Mouse (Mus musculus) intestine, embryonic 16.5 days (tissue): ENCODE data around the gene Cradd. TPM values are rescaled to one million over a fixed set of nuclear protein-coding genes. Genes with fewer than 3 reads are reported as not detected.
A peak's percentile ranks its signal among the peaks of the same experiment; 100 is the strongest.

ENCODE experiments used
- ATAC-seq: fragments of 200-750 bp; cut with Nextera tagmentation; 2 replicates; pipeline ENCODE4 v1.8.0; 2017; ENCODE audit warnings: moderate TSS enrichment, moderate library complexity
- H3K27ac ChIP-seq: fragments of 300-500 bp; sonication (generic); 2 replicates; pipeline ENCODE4 v1.5.1; 2014; ENCODE audit warnings: mild to moderate bottlenecking, low read length
- H3K27me3 ChIP-seq: fragments of 300-500 bp; sonication (generic); replicated peaks from 2 replicates; pipeline ENCODE4 v1.6.1; 2014; ENCODE audit warnings: low read length, control low read depth, mixed read lengths; ENCODE audit not compliant: control insufficient read depth, insufficient read depth
- H3K36me3 ChIP-seq: fragments of 300-500 bp; sonication (generic); 2 replicates; pipeline ENCODE4 v1.6.1; 2014; ENCODE audit warnings: low read length, control low read depth; ENCODE audit not compliant: control insufficient read depth, insufficient read depth
- H3K4me1 ChIP-seq: fragments of 300-500 bp; sonication (generic); 2 replicates; pipeline ENCODE4 v1.6.1; 2014; ENCODE audit warnings: low read length, control low read depth, mixed read lengths; ENCODE audit not compliant: control insufficient read depth, insufficient read depth
- H3K4me2 ChIP-seq: fragments of 300-500 bp; sonication (generic); 2 replicates; pipeline ENCODE4 v1.6.1; 2014; ENCODE audit warnings: low read depth, low read length, control low read depth
- H3K4me3 ChIP-seq: fragments of 300-500 bp; sonication (generic); 2 replicates; pipeline ENCODE4 v1.5.1; 2014; ENCODE audit warnings: mild to moderate bottlenecking, low read length
- H3K9ac ChIP-seq: fragments of 300-500 bp; sonication (generic); 2 replicates; pipeline ENCODE4 v1.6.1; 2014; ENCODE audit warnings: low read depth, low read length
- H3K9me3 ChIP-seq: fragments of 300-500 bp; sonication (generic); 2 replicates; pipeline ENCODE4 v1.6.1; 2016; ENCODE audit warnings: low read length, control low read depth; ENCODE audit not compliant: control insufficient read depth
- WGBS: fragments of 180-500 bp; shearing (Covaris S2); extraction: QIAGEN DNeasy Blood & Tissue Kit; methylation state at CpG from one replicate; pipeline ENCODE4 v1.1.7; 2014; 5-methylcytosine and 5-hydroxymethylcytosine counted together
- polyA plus RNA-seq: library from polyadenylated mRNA; unstranded; fragments of >200 nt; fragmentation: Nextera tagmentation; extraction: Ambion mirVana; gene quantifications from 2 replicates; pipeline ENCODE4 v1.2.1, GENCODE M21; 2015

Cradd gene
- polyA plus RNA-seq, 1 experiment from 2014 or later: 11.8 TPM

DNA sequence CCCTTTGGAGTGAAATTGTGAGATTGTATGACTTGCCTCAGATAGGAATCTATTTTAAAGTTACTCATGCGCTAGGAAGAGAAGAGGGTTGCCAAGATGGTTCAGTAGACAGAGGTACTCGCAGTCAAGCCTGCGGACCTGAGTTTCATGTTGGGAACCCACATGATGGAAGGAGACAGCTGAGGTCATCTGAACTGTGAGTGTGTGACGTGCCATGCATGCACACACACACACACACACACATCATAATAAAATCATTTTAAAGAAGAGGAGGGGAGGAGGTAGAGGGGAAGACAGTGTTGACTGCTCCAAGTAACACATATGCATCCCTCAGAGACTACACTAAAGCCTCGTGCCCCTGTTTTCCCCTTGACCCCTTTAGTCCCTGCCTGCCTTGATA lies 36.1 kb upstream of the Cradd start:
- WGBS: 85% methylated on average over 5 of the region's 5 CpGs
- H3K27ac ChIP-seq: no peak overlapping the region
- no peak overlapping the region for H3K4me3 ChIP-seq
- no peak for ATAC-seq
- no peak overlapping the region for H3K4me2 ChIP-seq
- no peaks in the 10 kb centered on the region for H3K36me3 ChIP-seq
- no peaks in the 10 kb centered on the region for H3K27me3 ChIP-seq
- no peaks in the 10 kb centered on the region for H3K9me3 ChIP-seq
- H3K4me1 ChIP-seq: no peaks in the 10 kb centered on the region
- H3K9ac ChIP-seq: no peak overlapping the region

DNA sequence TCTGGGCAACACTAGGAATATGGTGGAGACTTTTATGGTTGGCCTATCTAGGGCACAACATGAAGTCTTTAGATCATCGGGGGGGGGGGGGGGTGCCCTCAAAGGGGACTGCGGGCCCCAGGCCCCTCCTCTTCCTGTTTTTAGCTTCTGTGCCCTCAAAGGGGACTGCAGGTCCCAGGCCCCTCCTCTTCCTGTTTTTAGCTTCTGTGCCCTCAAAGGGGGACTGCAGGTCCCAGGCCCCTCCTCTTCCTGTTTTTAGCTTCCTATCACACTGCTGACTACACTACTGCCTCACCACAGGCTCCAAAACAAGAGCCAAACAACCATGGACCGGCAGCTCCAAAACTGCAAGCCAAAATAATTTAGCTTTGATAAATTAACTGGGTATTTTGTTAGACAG lies 33.8 kb upstream of the Cradd start:
- no peak overlapping the region for H3K9ac ChIP-seq
- H3K9me3 ChIP-seq: peaks cover under 1% of the 10 kb centered on the region; the same call in 1 of the 2 replicates
- H3K27ac ChIP-seq: no peak overlapping the region
- no peaks in the 10 kb centered on the region for H3K27me3 ChIP-seq
- H3K4me2 ChIP-seq: no peak overlapping the region
- no peaks in the 10 kb centered on the region for H3K4me1 ChIP-seq
- H3K36me3 ChIP-seq: no peaks in the 10 kb centered on the region
- H3K4me3 ChIP-seq: no peak overlapping the region
- 89% methylated on average over 3 of the region's 3 CpGs for WGBS
- no peak for ATAC-seq

DNA sequence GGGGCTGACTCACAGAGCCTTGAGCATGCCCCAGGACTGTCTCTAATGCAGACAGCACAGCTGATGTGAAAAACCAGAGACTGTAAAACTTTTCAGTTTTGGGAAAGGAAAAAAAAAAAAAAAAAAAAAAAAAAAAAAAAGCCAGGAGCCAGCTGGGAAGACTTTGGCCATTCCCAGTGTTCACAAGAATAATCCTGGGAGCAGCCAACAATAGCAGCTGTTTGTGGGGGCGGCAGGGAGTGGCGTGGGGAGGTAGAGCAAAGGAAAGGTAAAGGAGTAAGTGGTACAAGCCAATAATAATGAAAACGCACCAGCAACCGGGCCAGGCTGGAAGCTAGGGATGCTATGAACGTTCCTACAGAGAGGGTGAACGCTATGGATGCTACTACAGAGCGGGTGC lies 32.8 kb upstream of the Cradd start:
- Histone ChIP-seq H3K27ac (no peak overlapping the region), H3K4me2 (no peak overlapping the region), H3K9me3 (peaks cover 6% of the 10 kb centered on the region; the same call in 1 of the 2 replicates), H3K36me3 (no peaks in the 10 kb centered on the region), H3K4me3 (no peak overlapping the region), H3K27me3 (no peaks in the 10 kb centered on the region), H3K4me1 (no peaks in the 10 kb centered on the region), H3K9ac (no peak overlapping the region)
- 73% methylated on average over 7 of the region's 7 CpGs for WGBS
- no peak for ATAC-seq

DNA sequence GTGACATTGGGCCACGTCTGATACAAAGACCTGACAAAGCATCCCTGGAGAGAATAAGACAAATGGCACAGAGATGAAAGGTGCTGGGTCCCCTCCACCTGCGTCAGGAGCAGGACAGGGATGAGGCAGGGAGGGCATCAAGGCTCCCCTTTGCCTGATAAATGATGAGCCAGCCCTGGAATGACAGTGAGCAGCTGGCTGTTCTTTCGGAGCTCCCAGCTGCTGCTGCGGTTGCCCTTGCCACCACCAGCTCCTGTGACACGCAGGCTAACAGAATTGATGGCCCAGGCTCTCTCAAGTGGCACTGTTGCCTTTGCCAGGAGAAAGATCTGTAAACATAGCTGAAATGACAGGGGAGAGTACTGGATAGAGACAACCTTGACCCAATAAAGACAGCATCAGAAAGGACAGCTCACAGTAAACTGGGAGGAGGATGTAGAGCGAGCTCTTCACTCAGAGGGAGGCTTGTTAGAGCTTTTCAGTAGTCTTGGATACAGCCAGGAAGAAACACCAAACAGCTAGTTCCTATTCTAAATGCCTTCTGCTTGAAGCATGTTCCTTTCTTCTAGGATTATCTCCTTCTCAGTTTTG lies 31.8 kb upstream of the Cradd start:
- no peak overlapping the region for H3K4me2 ChIP-seq
- H3K9ac ChIP-seq: no peak overlapping the region; the same call in 1 of the 2 replicates
- no peaks in the 10 kb centered on the region for H3K27me3 ChIP-seq
- no peaks in the 10 kb centered on the region for H3K4me1 ChIP-seq
- no peak overlapping the region for H3K27ac ChIP-seq
- no peak for ATAC-seq
- no peaks in the 10 kb centered on the region for H3K36me3 ChIP-seq
- 36% methylated on average over 6 of the region's 6 CpGs for WGBS
- no peak overlapping the region for H3K4me3 ChIP-seq
- peaks cover 6% of the 10 kb centered on the region; the same call in 1 of the 2 replicates for H3K9me3 ChIP-seq

DNA sequence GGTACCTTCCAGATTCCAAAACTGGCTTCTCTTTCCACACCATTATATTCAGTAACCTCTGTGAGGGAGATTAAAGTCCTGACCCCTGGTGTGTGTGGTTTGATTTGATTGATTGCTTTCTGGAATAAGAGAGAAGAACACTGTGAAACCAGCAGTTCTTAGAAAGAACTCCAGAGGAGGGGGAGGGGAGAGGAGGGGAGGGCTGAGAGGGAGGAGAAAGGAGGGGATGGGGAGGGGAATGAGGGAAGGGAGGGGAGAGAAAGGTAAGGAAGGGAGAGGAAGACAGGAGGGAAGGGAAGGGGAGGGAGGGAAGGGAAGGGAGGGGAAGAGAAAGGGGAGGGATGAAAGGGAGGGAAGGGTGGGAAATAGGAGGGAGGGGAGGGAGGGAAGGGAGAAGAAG lies 30.7 kb upstream of the Cradd start:
- peaks cover 6% of the 10 kb centered on the region; the same call in 1 of the 2 replicates for H3K9me3 ChIP-seq
- no peaks in the 10 kb centered on the region for H3K4me1 ChIP-seq
- no peak overlapping the region for H3K4me2 ChIP-seq
- H3K36me3 ChIP-seq: no peaks in the 10 kb centered on the region
- no peak overlapping the region for H3K4me3 ChIP-seq
- no peak for ATAC-seq
- no peak overlapping the region for H3K9ac ChIP-seq
- H3K27me3 ChIP-seq: no peaks in the 10 kb centered on the region
- H3K27ac ChIP-seq: no peak overlapping the region

DNA sequence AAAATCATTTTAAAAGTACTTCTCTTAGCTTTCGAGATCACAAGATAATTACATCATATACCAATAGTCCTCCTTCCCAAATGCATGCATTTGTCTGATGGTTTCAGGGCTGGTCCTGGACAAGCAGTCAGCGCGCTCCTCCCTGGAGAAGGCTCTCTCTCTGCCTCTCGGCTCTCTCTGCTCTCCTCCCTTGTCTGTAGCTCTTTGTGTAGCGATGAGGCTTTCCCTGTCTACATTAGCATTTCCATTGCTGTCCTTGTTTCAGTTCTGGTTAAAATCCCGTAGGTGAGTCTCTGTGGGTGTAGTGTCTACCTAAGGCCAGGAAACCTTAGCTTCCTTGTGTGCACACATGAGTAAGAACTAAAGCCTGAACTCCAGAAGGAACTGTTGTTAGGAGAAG lies 30.1 kb upstream of the Cradd start:
- no peaks in the 10 kb centered on the region for H3K4me1 ChIP-seq
- 87% methylated on average over 6 of the region's 6 CpGs for WGBS
- no peak for ATAC-seq
- H3K4me2 ChIP-seq: no peak overlapping the region
- no peak overlapping the region for H3K9ac ChIP-seq
- H3K4me3 ChIP-seq: no peak overlapping the region
- no peak overlapping the region for H3K27ac ChIP-seq
- no peaks in the 10 kb centered on the region for H3K36me3 ChIP-seq
- no peaks in the 10 kb centered on the region for H3K27me3 ChIP-seq
- peaks cover 6% of the 10 kb centered on the region; the same call in 1 of the 2 replicates for H3K9me3 ChIP-seq

DNA sequence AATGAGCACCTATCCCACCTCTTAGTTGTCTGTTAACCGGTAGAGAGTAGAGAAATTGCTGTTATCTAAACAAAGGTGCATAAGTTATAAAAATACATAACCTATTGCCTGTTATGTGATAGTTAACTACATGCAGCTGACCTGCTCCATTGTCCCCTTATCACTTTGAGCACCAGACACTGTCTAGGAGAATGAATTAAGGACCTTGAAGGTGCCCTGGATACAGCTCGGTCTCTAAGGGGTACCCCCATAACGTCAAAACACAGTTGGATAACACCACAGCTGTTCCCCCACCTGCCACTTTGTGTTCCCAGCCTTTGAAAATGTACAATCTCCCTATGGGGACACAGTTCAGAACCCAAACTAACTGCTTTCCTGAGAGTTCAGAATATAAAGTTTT lies 24.5 kb upstream of the Cradd start:
- Histone ChIP-seq H3K9me3 (peaks cover 6% of the 10 kb centered on the region; the same call in 1 of the 2 replicates), H3K9ac (no peak overlapping the region), H3K27ac (no peak overlapping the region), H3K4me3 (no peak overlapping the region), H3K4me2 (no peak overlapping the region), H3K36me3 (no peaks in the 10 kb centered on the region), H3K4me1 (no peaks in the 10 kb centered on the region), H3K27me3 (no peaks in the 10 kb centered on the region)
- WGBS: 58% methylated on average over 3 of the region's 3 CpGs
- ATAC-seq: peak; percentile 64

DNA sequence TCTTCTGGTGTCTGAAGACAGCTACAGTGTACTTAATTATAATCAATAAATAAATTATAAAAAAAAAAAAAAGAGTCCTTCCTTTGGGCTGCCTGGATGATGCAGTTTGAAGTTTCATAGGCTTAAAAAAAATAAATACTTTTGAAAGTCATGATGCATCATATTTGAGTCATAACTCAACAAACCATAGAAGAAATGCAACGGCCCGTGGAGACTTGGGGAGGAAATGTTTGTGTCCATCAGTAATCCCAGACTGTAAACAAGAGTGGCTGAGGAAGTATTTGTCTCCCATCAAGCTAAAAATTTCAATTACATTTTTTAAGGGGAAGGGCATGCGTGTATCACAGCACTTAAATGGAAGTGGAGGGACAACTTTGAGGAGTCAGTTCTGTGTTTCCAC lies 23.8 kb upstream of the Cradd start:
- WGBS: 77% methylated on average over 3 of the region's 3 CpGs

DNA sequence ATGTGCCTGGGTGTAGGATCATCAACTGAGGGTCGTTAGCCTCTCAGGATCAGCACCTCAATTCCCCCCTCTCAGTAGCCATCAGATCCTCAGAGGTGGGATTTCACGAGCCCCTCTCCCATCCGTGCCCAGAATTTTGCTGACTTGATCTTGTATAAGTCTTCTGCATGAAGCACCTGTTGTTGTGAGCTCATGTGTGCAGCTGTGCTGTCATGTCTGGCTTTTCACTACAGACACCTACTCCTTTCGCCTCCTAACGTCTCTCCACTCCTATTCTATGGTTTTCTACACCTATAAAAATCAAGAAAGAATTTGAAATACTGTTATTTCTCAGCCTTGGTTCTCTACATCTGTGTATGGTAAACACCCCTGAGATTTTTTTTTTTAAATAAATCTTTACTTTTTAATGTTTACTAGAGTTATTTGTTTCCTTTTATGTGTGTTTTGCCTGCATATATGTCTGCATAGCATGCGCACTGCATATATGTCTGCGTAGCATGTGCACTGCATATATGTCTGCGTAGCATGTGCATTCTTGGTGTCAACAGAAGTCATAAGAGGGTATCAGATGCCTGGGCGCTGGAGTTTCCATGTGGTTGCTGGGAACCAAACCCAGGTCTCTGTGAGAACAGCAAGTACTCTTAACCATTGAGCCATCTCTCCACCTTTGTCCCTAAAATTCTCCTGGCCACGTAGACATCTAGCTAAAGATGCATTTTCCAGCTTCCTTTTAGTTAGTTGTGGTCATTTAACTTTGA lies 19.1 kb upstream of the Cradd start:
- 86% methylated on average over 10 of the region's 10 CpGs for WGBS
- no peak overlapping the region for H3K4me3 ChIP-seq
- H3K9ac ChIP-seq: no peak overlapping the region
- no peak for ATAC-seq
- H3K9me3 ChIP-seq: no peaks in the 10 kb centered on the region
- no peaks in the 10 kb centered on the region for H3K36me3 ChIP-seq
- H3K4me1 ChIP-seq: no peaks in the 10 kb centered on the region
- H3K27ac ChIP-seq: no peak overlapping the region
- H3K27me3 ChIP-seq: no peaks in the 10 kb centered on the region
- H3K4me2 ChIP-seq: no peak overlapping the region

More for the DNA sequence above, 23.8 kb upstream of the Cradd start:
- Histone ChIP-seq H3K4me3 (no peak overlapping the region), H3K4me1 (no peaks in the 10 kb centered on the region), H3K9me3 (peaks cover 6% of the 10 kb centered on the region; the same call in 1 of the 2 replicates), H3K36me3 (no peaks in the 10 kb centered on the region), H3K4me2 (no peak overlapping the region), H3K27me3 (no peaks in the 10 kb centered on the region), H3K27ac (no peak overlapping the region), H3K9ac (no peak overlapping the region)
- ATAC-seq: no peak
